Mouse (Mus musculus): ENCODE data around the gene Tmem211. TPM values are rescaled to one million over a fixed set of nuclear protein-coding genes. Genes with fewer than 3 reads are reported as not detected.

Gene Tmem211
- total and polyA plus RNA-seq, 2 experiments from 2014 or later, result not detected

DNA sequence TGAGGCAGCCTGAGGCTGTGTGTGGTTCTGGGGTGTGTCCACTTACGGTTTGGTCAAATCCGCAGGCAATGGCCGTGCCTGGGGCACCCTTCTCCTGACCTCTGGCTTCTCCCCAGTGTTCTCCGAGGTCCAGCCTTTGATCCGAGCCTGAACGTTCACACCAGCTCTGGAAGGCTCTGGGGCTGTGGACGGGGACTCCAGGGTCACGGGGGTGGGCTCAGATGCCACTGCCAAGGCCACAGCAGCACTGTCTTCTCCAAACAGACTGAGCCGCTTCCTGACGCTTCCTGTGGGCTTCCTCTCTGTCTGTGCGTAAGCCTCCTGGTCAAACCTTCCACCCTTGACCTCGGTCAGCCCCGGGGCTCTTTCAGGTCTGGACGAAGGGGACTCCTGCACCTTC, 36.2 kb upstream of the Tmem211 start:
- Histone ChIP-seq H3K4me2 (ENCODE audit: low read depth, low read length) (no peak overlapping the region), H3K27ac (ENCODE audit: low read depth) (no peak overlapping the region), H3K9ac (replicated peaks; ENCODE audit: low read depth, low read length) (no peak overlapping the region), H3K4me1 (ENCODE audit: control insufficient read depth, insufficient read depth) (no peaks in the 10 kb centered on the region), H3K9me3 (replicated peaks; ENCODE audit: control insufficient read depth, low read length) (no peaks in the 10 kb centered on the region), H3K27me3 (ENCODE audit: control insufficient read depth, insufficient read depth, low read length) (no peaks in the 10 kb centered on the region; the same call in 1 of the 2 replicates), H3K4me3 (ENCODE audit: low read depth, low read length) (no peak overlapping the region), H3K36me3 (replicated peaks; ENCODE audit: control insufficient read depth, insufficient read depth, low read length) (no peaks in the 10 kb centered on the region; the same call in 1 of the 2 replicates)
- 61% methylated on average over 14 of the region's 14 CpGs for WGBS
- ATAC-seq (ENCODE audit: insufficient read depth, low read depth) (no peak), DNase-seq (ENCODE audit: low spot score) (no peak)
- TF ChIP-seq CTCF (IDR thresholded peaks at IDR 0.05; ENCODE audit: low read depth) (no peak), EP300 (IDR thresholded peaks at IDR 0.05; ENCODE audit: low read depth) (no peak)

DNA sequence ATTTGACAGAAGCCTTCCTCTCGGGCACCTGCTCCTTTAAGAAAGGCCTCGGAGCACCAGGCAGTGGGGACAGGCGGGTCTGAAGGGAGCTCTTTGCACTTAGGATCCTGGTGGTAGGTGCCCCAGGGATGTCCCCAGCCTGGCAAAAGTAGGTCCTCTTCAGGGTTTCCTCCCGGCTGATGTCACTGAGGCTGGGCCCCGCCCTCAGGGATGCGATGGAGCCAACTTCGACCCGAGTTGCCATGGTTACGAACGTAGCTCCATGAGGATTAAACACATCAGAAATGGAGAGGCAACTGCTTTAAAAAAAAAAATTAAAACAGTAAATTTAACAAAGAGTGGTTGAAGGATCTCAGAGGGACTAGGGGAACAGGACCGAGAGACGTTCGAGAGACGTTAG, 34.8 kb upstream of the Tmem211 start:
- H3K4me3 ChIP-seq (ENCODE audit: low read depth, low read length), result no peak overlapping the region
- H3K27me3 ChIP-seq (ENCODE audit: control insufficient read depth, insufficient read depth, low read length), result no peaks in the 10 kb centered on the region; the same call in 1 of the 2 replicates
- TF ChIP-seq CTCF (IDR thresholded peaks at IDR 0.05; ENCODE audit: low read depth), result no peak
- TF ChIP-seq EP300 (IDR thresholded peaks at IDR 0.05; ENCODE audit: low read depth), result no peak
- H3K36me3 ChIP-seq (replicated peaks; ENCODE audit: control insufficient read depth, insufficient read depth, low read length), result no peaks in the 10 kb centered on the region; the same call in 1 of the 2 replicates
- DNase-seq (ENCODE audit: low spot score) (no peak), ATAC-seq (ENCODE audit: insufficient read depth, low read depth) (no peak)
- H3K4me1 ChIP-seq (ENCODE audit: control insufficient read depth, insufficient read depth), result no peaks in the 10 kb centered on the region
- H3K4me2 ChIP-seq (ENCODE audit: low read depth, low read length), result no peak overlapping the region
- H3K27ac ChIP-seq (ENCODE audit: low read depth), result no peak overlapping the region
- no peak overlapping the region for H3K9ac ChIP-seq (replicated peaks; ENCODE audit: low read depth, low read length)
- WGBS, result 76% methylated on average over 14 of the region's 14 CpGs
- H3K9me3 ChIP-seq (replicated peaks; ENCODE audit: control insufficient read depth, low read length), result no peaks in the 10 kb centered on the region

DNA sequence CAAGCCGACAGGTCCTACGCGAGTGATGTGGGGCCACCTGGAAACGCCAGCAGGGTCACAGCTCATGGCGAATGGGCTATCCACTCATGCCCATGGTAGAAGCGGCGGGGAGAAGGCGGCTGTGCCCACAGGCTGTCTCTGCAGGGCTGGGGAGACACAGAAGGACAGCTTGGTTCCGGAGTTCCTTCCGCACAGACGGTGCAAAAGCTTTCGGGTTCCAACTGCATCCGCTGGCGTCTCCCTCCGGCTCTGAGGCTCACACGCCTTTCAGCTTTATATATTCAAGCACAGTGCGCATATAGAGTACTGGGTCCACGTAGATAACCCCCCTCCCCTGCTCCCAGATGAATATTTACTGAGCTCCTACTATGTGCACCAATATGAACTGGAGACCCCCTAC, 32.9 kb upstream of the Tmem211 start:
- H3K4me1 ChIP-seq (ENCODE audit: control insufficient read depth, insufficient read depth), result peaks cover 4% of the 10 kb centered on the region
- DNase-seq (ENCODE audit: low spot score) (no peak), ATAC-seq (ENCODE audit: insufficient read depth, low read depth) (no peak)
- 86% methylated on average over 18 of the region's 18 CpGs for WGBS
- H3K4me3 ChIP-seq (ENCODE audit: low read depth, low read length), result no peak overlapping the region
- H3K27me3 ChIP-seq (ENCODE audit: control insufficient read depth, insufficient read depth, low read length), result no peaks in the 10 kb centered on the region; the same call in 1 of the 2 replicates
- H3K4me2 ChIP-seq (ENCODE audit: low read depth, low read length), result no peak overlapping the region
- no peaks in the 10 kb centered on the region for H3K9me3 ChIP-seq (replicated peaks; ENCODE audit: control insufficient read depth, low read length)
- no peak overlapping the region for H3K27ac ChIP-seq (ENCODE audit: low read depth)
- H3K36me3 ChIP-seq (replicated peaks; ENCODE audit: control insufficient read depth, insufficient read depth, low read length), result no peaks in the 10 kb centered on the region
- TF ChIP-seq EP300 (IDR thresholded peaks at IDR 0.05; ENCODE audit: low read depth) (no peak), CTCF (IDR thresholded peaks at IDR 0.05; ENCODE audit: low read depth) (no peak)
- H3K9ac ChIP-seq (replicated peaks; ENCODE audit: low read depth, low read length), result no peak overlapping the region

DNA sequence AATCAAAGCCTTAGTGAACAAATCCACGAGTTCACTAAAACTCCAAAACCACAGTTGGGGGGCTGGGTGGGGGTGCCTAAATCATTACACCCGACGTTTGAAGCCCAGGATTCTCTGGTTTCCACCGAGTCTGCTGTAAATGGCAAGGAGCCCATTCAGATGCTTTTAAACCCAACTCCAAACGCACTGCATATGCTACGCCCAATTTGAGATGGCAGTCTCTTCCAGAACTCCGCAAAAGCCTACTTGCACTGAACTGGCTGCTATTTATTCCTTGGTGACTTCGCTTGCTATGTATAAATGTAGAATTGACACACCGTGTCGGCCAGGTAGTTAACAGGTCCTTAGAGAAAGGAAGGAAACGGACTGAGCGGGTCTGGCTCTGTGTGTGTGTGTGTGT, 31.3 kb upstream of the Tmem211 start:
- Histone ChIP-seq H3K4me2 (ENCODE audit: low read depth, low read length) (no peak overlapping the region), H3K36me3 (replicated peaks; ENCODE audit: control insufficient read depth, insufficient read depth, low read length) (no peaks in the 10 kb centered on the region), H3K27ac (ENCODE audit: low read depth) (no peak overlapping the region), H3K9ac (replicated peaks; ENCODE audit: low read depth, low read length) (no peak overlapping the region), H3K27me3 (ENCODE audit: control insufficient read depth, insufficient read depth, low read length) (no peaks in the 10 kb centered on the region; the same call in 1 of the 2 replicates), H3K9me3 (replicated peaks; ENCODE audit: control insufficient read depth, low read length) (no peaks in the 10 kb centered on the region), H3K4me1 (ENCODE audit: control insufficient read depth, insufficient read depth) (peaks cover 9% of the 10 kb centered on the region), H3K4me3 (ENCODE audit: low read depth, low read length) (no peak overlapping the region)
- TF ChIP-seq CTCF (IDR thresholded peaks at IDR 0.05; ENCODE audit: low read depth) (no peak), EP300 (IDR thresholded peaks at IDR 0.05; ENCODE audit: low read depth) (no peak)
- 78% methylated on average over 12 of the region's 12 CpGs for WGBS
- ATAC-seq (ENCODE audit: insufficient read depth, low read depth) (no peak), DNase-seq (ENCODE audit: low spot score) (no peak)

DNA sequence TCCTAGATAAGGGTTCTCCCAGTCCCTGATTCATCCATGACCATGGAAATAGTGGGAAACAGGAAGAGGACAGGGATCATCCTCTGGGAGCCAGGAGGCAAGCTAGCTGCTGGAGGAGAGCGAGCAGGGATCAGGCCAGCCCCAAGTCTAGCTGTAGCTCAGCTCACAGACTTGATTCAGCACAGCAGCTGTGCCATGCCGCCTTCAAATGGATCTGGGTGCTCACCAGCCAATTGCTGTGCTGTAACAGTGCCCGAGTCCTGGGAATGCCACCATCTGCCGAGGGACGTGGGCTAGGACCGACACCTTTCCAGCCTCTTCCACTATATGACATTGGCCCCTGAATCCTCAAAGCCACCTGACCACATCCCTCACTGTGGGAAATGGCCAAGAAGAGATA, 30.8 kb upstream of the Tmem211 start:
- 88% methylated on average over 6 of the region's 6 CpGs for WGBS
- Histone ChIP-seq H3K4me2 (ENCODE audit: low read depth, low read length) (no peak overlapping the region), H3K9me3 (replicated peaks; ENCODE audit: control insufficient read depth, low read length) (no peaks in the 10 kb centered on the region), H3K27ac (ENCODE audit: low read depth) (peak overlapping the region; percentile 91), H3K36me3 (replicated peaks; ENCODE audit: control insufficient read depth, insufficient read depth, low read length) (no peaks in the 10 kb centered on the region), H3K4me1 (ENCODE audit: control insufficient read depth, insufficient read depth) (peaks cover 9% of the 10 kb centered on the region), H3K27me3 (ENCODE audit: control insufficient read depth, insufficient read depth, low read length) (no peaks in the 10 kb centered on the region; the same call in 1 of the 2 replicates), H3K9ac (replicated peaks; ENCODE audit: low read depth, low read length) (no peak overlapping the region), H3K4me3 (ENCODE audit: low read depth, low read length) (no peak overlapping the region)
- ATAC-seq (ENCODE audit: insufficient read depth, low read depth) (no peak), DNase-seq (ENCODE audit: low spot score) (no peak)
- TF ChIP-seq EP300 (IDR thresholded peaks at IDR 0.05; ENCODE audit: low read depth) (no peak), CTCF (IDR thresholded peaks at IDR 0.05; ENCODE audit: low read depth) (no peak)

All from heart, postnatal 0 days (tissue).